Mouse (Mus musculus) embryonic facial prominence, embryonic 15.5 days (tissue): ENCODE data around the gene Lpcat3. TPM values are rescaled to one million over a fixed set of nuclear protein-coding genes. Genes with fewer than 3 reads are reported as not detected.
"Not testable (repeated sequence)": the region's sequence is repeated elsewhere in the genome, so short reads cannot be mapped to it uniquely, and the experiment has no call there.

Source experiments
- ATAC-seq: fragments of 200-750 bp; cut with Nextera tagmentation; 2 replicates; pipeline ENCODE4 v1.8.0; 2017; ENCODE audit warnings: low read depth, moderate TSS enrichment; ENCODE audit not compliant: insufficient number of reproducible peaks, low FRiP score, low TSS enrichment
- H3K27ac ChIP-seq: fragments of 300-500 bp; sonication (generic); replicated peaks from 2 replicates; pipeline ENCODE4 v1.5.1; 2015; ENCODE audit warnings: mild to moderate bottlenecking, inconsistent platforms
- H3K27me3 ChIP-seq: fragments of 300-500 bp; sonication (generic); 2 replicates; pipeline ENCODE4 v1.6.1; 2015; ENCODE audit warnings: inconsistent platforms
- H3K36me3 ChIP-seq: fragments of 300-500 bp; sonication (generic); 2 replicates; pipeline ENCODE4 v1.6.1; 2015; ENCODE audit warnings: mild to moderate bottlenecking, inconsistent platforms
- H3K4me1 ChIP-seq: fragments of 300-500 bp; sonication (generic); 2 replicates; pipeline ENCODE4 v1.6.1; 2015; ENCODE audit warnings: inconsistent platforms
- H3K4me2 ChIP-seq: fragments of 300-500 bp; sonication (generic); replicated peaks from 2 replicates; pipeline ENCODE4 v1.6.1; 2015; ENCODE audit warnings: mild to moderate bottlenecking, inconsistent platforms
- H3K4me3 ChIP-seq: fragments of 300-500 bp; sonication (generic); replicated peaks from 2 replicates; pipeline ENCODE4 v1.5.1; 2015; ENCODE audit warnings: mild to moderate bottlenecking, inconsistent platforms
- H3K9ac ChIP-seq: fragments of 300-500 bp; sonication (generic); 2 replicates; pipeline ENCODE4 v1.6.1; 2015; ENCODE audit warnings: inconsistent platforms
- H3K9me3 ChIP-seq: fragments of 300-500 bp; sonication (generic); replicated peaks from 2 replicates; pipeline ENCODE4 v1.6.1; 2016; ENCODE audit warnings: inconsistent platforms
- WGBS: fragments of 180-500 bp; shearing (Covaris S2); methylation state at CpG from one replicate; pipeline ENCODE4 v1.1.7; 2015; 5-methylcytosine and 5-hydroxymethylcytosine counted together
- polyA plus RNA-seq: library from polyadenylated mRNA; unstranded; fragments of >200 nt; fragmentation: Nextera tagmentation; extraction: Ambion mirVana; gene quantifications from 2 replicates; pipeline ENCODE4 v1.2.1, GENCODE M21; 2015

The Lpcat3 gene
- 56.0 and 56.1 TPM in 2 replicates for polyA plus RNA-seq

DNA sequence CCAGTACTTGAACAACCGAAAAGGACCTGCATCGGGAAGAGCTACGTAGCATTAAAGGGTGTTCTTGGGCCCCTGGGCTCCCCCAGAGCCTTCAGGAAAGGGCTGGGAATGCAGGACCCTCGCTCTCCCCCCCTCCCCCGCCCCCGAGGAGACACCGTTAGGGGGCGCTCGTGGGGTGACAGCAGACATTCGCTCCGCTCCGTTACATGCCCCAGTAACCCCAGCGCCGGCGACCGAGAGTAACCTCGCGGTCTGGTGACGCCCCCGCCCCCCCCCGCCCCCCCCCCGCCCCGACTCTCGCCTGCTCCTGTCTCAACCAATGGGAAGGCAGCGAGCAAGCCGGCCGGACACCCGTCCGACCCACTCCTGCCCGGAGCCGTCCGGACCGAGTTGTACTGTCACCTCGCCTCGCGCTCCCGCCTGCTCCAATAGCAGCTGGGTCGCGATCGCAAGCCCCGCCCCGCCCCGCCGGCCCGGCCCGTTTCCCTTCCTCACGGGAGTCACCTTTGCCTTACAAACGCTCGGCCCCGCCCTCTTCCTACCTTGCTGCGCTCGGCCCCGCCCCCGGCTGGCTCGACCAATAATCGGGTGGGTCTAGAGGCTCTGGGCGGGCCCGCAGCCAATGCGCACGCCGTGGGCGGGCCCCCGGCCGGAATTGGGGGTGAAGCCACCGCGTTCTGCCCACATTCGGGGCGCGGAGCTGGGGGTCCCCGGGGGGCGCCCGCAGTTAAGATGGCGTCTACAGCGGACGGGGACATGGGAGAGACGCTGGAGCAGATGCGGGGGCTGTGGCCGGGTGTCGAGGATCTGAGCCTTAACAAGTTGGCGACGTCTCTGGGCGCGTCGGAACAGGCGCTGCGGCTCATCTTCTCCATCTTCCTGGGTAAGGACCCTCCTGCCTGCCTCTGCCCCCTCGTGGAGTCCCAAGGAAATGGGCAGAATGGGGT, at the start of gene Lpcat3:
Lpcat3 (plus strand) TSS at position 551 of the 947 bp plus-strand sequence.
- Histone ChIP-seq H3K27me3 (no peaks in the 10 kb centered on the region), H3K36me3 (0 out of 2 replicates have a peak, but pooled peaks cover 3% of the 10 kb centered on the region), H3K27ac (peak within 1 kb of the TSS; percentile 88), H3K9me3 (no peaks in the 10 kb centered on the region), H3K4me2 (peak within 1 kb of the TSS; percentile 70), H3K4me3 (peak within 1 kb of the TSS; percentile 81), H3K4me1 (peaks cover 9% of the 10 kb centered on the region; the same call in 1 of the 2 replicates), H3K9ac (peak within 1 kb of the TSS; percentile 57)
- 1% methylated on average over 73 of the region's 87 CpGs for WGBS
- peak; percentile 97 for ATAC-seq

DNA sequence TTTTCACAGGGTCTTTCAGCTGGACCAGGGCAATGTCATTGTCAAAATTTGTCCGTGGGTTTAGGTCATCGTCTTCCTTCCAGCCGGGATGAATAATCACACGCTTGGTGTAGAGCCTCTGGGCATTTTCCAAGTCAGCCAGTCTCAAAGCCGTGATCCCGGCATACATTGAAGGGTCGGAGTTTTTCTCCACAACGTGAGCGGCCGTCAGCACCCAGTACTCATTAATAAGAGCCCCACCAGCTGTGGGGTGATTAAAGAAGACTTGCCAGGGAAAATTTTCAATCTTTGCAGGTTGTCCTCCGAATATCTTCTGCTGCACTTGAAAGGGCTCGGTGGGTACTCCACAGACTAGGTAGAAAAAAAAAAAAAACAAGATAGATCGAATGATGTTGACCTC, 37.2 kb upstream of the Lpcat3 start:
- no peak overlapping the region for H3K27ac ChIP-seq
- no peak overlapping the region for H3K4me2 ChIP-seq
- 85% methylated on average over 13 of the region's 13 CpGs for WGBS
- H3K9ac ChIP-seq, result no peak overlapping the region
- H3K27me3 ChIP-seq, result no peaks in the 10 kb centered on the region
- no peak for ATAC-seq
- no peaks in the 10 kb centered on the region for H3K9me3 ChIP-seq
- no peaks in the 10 kb centered on the region for H3K36me3 ChIP-seq
- H3K4me3 ChIP-seq, result no peak overlapping the region
- H3K4me1 ChIP-seq, result no peaks in the 10 kb centered on the region

GRCm38 (mm10) chr6:124626184-124626583, 36.6 kb upstream of the Lpcat3 start:
- 34% methylated on average over 1 of the region's 1 CpGs for WGBS

DNA sequence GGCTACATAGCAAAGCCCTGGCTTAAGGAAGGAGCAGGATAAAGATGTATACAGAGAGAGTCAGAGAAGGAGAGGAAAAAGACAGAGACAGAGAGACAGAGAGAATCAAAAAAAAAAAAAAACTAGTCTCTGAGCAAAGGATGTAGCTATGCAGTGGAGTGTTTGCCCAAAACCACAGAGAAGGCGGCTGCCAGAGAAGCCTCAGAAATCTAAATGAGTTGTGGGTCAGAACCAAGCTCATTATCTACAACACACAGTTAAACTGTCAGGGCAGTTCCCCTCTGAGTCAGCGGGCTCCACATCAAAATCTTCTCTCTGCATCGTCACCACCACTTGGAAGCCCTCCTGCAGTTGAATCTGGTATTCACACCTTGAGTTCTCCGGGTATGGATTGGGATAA, 32.1 kb upstream of the Lpcat3 start:
- Histone ChIP-seq H3K4me3 (no peak overlapping the region), H3K9ac (no peak overlapping the region), H3K4me2 (no peak overlapping the region), H3K4me1 (no peaks in the 10 kb centered on the region), H3K27me3 (no peaks in the 10 kb centered on the region), H3K27ac (no peak overlapping the region), H3K36me3 (no peaks in the 10 kb centered on the region), H3K9me3 (no peaks in the 10 kb centered on the region)
- WGBS, result 82% methylated on average over 4 of the region's 4 CpGs
- no peak for ATAC-seq

More at GRCm38 (mm10) chr6:124626184-124626583, 36.6 kb upstream of the Lpcat3 start:
- not testable (repeated sequence) for H3K4me2 ChIP-seq, H3K9ac ChIP-seq, H3K9me3 ChIP-seq, H3K4me3 ChIP-seq, H3K27ac ChIP-seq, H3K27me3 ChIP-seq, ATAC-seq, H3K4me1 ChIP-seq, H3K36me3 ChIP-seq

DNA sequence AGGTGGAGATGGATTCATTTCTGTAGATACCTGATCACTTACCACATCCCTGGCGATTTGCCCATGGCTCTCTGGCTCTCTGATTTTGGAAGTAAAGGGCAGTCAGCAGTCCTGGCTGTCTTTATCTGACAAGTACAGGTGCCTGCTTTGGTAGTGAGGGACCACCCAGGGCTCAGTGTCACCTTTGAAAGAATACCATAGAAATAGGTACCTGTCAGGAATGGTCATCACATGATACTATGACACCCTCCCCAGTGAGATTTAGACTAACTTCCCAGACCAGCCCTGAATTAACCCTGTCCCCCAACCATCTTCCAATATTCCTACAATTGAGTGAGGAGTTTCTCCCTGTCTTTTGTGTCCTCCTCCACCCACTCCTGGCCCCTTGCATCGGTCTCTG, 26.8 kb upstream of the Lpcat3 start, which contains the start of gene C1s2:
C1s2 (minus strand) TSS at position 101 of the 400 bp plus-strand sequence.
- not testable (repeated sequence) for H3K9ac ChIP-seq, H3K36me3 ChIP-seq, H3K4me3 ChIP-seq, H3K9me3 ChIP-seq, ATAC-seq, H3K4me2 ChIP-seq, H3K27ac ChIP-seq, H3K4me1 ChIP-seq, H3K27me3 ChIP-seq
- WGBS, result 89% methylated on average over 2 of the region's 2 CpGs

- H3K27ac ChIP-seq, H3K4me3 ChIP-seq, ATAC-seq, H3K4me1 ChIP-seq, H3K4me2 ChIP-seq, H3K36me3 ChIP-seq, H3K9me3 ChIP-seq, H3K9ac ChIP-seq, H3K27me3 ChIP-seq: not testable (repeated sequence)
- WGBS, result 38% methylated on average over 6 of the region's 6 CpGs
These were observed 25.9 kb upstream of the Lpcat3 start for GRCm38 (mm10) chr6:124636858-124637460.

GRCm38 (mm10) chr6:124640041-124640440, 22.8 kb upstream of the Lpcat3 start:
- Histone ChIP-seq H3K27ac (no peak overlapping the region), H3K4me1 (no peaks in the 10 kb centered on the region), H3K4me2 (no peak overlapping the region), H3K9me3 (no peaks in the 10 kb centered on the region), H3K4me3 (no peak overlapping the region), H3K27me3 (no peaks in the 10 kb centered on the region), H3K9ac (no peak overlapping the region), H3K36me3 (no peaks in the 10 kb centered on the region)
- 85% methylated on average over 4 of the region's 4 CpGs for WGBS
- no peak for ATAC-seq

- H3K9me3 ChIP-seq, result no peaks in the 10 kb centered on the region
- no peaks in the 10 kb centered on the region for H3K27me3 ChIP-seq
- H3K4me3 ChIP-seq, result no peak overlapping the region
- ATAC-seq, result no peak
- no peak overlapping the region for H3K4me2 ChIP-seq
- H3K36me3 ChIP-seq, result no peaks in the 10 kb centered on the region
- no peaks in the 10 kb centered on the region for H3K4me1 ChIP-seq
- WGBS, result 34% methylated on average over 8 of the region's 8 CpGs
- no peak overlapping the region for H3K9ac ChIP-seq
- H3K27ac ChIP-seq, result no peak overlapping the region
These were observed 21.8 kb upstream of the Lpcat3 start for GRCm38 (mm10) chr6:124640997-124641396.

GRCm38 (mm10) chr6:124646394-124646793, 16.4 kb upstream of the Lpcat3 start:
- ATAC-seq, result no peak
- Histone ChIP-seq H3K4me3 (no peak overlapping the region), H3K36me3 (no peaks in the 10 kb centered on the region), H3K27ac (no peak overlapping the region), H3K4me2 (no peak overlapping the region), H3K4me1 (no peaks in the 10 kb centered on the region), H3K9ac (no peak overlapping the region), H3K27me3 (no peaks in the 10 kb centered on the region), H3K9me3 (no peaks in the 10 kb centered on the region)
- 67% methylated on average over 1 of the region's 1 CpGs for WGBS

- no peaks in the 10 kb centered on the region for H3K4me1 ChIP-seq
- H3K27ac ChIP-seq, result no peak overlapping the region
- no peak overlapping the region for H3K4me3 ChIP-seq
- WGBS, result 48% methylated on average over 6 of the region's 6 CpGs
- H3K4me2 ChIP-seq, result no peak overlapping the region
- no peak for ATAC-seq
- H3K9me3 ChIP-seq, result no peaks in the 10 kb centered on the region
- no peak overlapping the region for H3K9ac ChIP-seq
- no peaks in the 10 kb centered on the region for H3K36me3 ChIP-seq
- H3K27me3 ChIP-seq, result no peaks in the 10 kb centered on the region
These were observed 6.9 kb upstream of the Lpcat3 start for GRCm38 (mm10) chr6:124655893-124656292.

- Histone ChIP-seq H3K27me3 (no peaks in the 10 kb centered on the region), H3K9me3 (no peaks in the 10 kb centered on the region), H3K4me2 (no peak overlapping the region), H3K27ac (no peak overlapping the region), H3K36me3 (no peaks in the 10 kb centered on the region), H3K4me3 (no peak overlapping the region), H3K9ac (no peak overlapping the region), H3K4me1 (no peaks in the 10 kb centered on the region)
- ATAC-seq, result no peak
- WGBS, result 65% methylated on average over 2 of the region's 2 CpGs
These were observed 4.8 kb upstream of the Lpcat3 start for GRCm38 (mm10) chr6:124658067-124658466.
